Mouse (Mus musculus): ENCODE results near the gene Agtr1a. TPM values are rescaled to one million over a fixed set of nuclear protein-coding genes. Genes with fewer than 3 reads are reported as not detected.

Gene Agtr1a
- total and polyA plus RNA-seq, 2 experiments from 2014 or later = 0.94 to 1.8 TPM

DNA sequence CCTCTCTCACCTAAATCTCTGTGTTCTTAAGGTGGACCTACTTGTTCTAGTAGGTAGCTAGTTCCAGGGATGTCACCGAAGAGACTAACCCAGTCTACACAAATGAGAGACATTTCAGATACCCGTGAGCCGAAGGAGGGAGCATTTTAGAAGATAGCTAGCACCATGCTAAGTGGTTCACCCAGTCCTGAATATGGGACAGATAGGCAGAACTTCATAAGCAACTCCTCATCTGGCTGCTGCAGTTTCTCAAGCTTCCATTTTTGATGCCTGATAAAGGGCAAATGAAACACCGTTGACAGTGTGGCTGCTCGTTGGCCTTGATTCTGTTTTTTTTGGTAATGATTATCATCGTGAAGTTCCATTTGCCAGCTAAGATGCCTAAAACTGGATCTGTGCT lies 25.8 kb downstream of the Agtr1a start:
- 95% methylated on average over 6 of the region's 6 CpGs for WGBS
- Histone ChIP-seq H3K4me1 (ENCODE audit: insufficient read depth) (no peaks in the 10 kb centered on the region), H3K27me3 (ENCODE audit: insufficient read depth, low read length) (no peaks in the 10 kb centered on the region), H3K27ac (ENCODE audit: low read depth, low read length) (no peak overlapping the region), H3K9me3 (ENCODE audit: low read length) (no peaks in the 10 kb centered on the region), H3K36me3 (ENCODE audit: insufficient read depth) (no peaks in the 10 kb centered on the region), H3K4me3 (ENCODE audit: low read depth, low read length) (no peak overlapping the region), H3K9ac (no peak overlapping the region), H3K4me2 (ENCODE audit: low read depth) (no peak overlapping the region)
- DNase-seq = no peak
- TF ChIP-seq CTCF (IDR thresholded peaks at IDR 0.05; ENCODE audit: low read depth) = no peak
- ATAC-seq = no peak

DNA sequence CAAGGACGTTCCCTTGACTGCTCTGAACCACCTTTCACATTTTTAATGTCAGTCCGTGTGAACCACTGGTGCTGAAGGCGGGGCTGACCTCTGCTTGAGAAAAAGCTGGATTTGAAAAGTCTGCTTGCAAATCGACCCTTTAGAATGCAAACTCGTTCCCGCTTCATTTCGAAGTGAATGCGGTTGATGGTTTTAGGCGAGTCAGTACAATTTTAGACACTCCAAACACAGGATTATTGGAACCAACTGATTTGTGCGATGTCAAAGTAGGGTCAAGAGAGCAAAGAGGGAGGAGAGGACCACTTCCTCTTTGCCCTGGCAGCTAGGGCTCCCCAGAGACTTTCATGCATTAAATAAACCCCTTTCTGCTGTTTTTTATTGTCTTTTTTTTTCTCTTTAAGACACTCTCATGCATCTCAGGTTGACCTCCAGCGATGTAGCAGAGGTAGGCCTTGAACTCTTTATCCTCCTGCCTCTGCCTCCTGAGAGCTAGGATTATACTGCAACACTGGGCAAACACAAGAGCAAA lies 27.9 kb downstream of the Agtr1a start:
- no peak for TF ChIP-seq CTCF (IDR thresholded peaks at IDR 0.05; ENCODE audit: low read depth)
- WGBS = 83% methylated on average over 11 of the region's 11 CpGs
- Histone ChIP-seq H3K36me3 (ENCODE audit: insufficient read depth) (no peaks in the 10 kb centered on the region), H3K27ac (ENCODE audit: low read depth, low read length) (no peak overlapping the region), H3K9ac (no peak overlapping the region), H3K4me2 (ENCODE audit: low read depth) (no peak overlapping the region), H3K4me3 (ENCODE audit: low read depth, low read length) (no peak overlapping the region), H3K9me3 (ENCODE audit: low read length) (no peaks in the 10 kb centered on the region), H3K27me3 (ENCODE audit: insufficient read depth, low read length) (no peaks in the 10 kb centered on the region), H3K4me1 (ENCODE audit: insufficient read depth) (no peaks in the 10 kb centered on the region)
- DNase-seq = no peak
- no peak for ATAC-seq

DNA sequence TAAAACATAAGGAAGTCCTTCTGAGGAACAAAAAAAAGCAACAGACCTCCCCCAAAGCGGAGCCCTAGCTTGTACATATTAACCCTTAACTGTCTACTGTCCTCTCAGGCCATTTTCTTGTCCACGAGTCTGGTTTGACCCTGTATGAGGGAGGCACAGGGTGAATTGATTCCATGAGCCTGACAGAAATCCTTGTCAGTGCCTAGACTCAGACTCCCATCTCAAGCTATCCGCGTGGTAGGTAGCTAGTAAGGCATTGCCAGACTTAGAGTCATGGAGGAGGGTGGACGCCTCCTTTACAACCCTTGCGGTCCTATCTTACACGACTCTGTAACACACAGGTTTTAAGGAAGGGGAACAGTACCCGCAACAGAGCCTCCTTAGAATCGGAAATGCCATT lies 28.5 kb downstream of the Agtr1a start:
- Histone ChIP-seq H3K4me3 (ENCODE audit: low read depth, low read length) (no peak overlapping the region), H3K9ac (no peak overlapping the region), H3K27ac (ENCODE audit: low read depth, low read length) (no peak overlapping the region), H3K4me1 (ENCODE audit: insufficient read depth) (no peaks in the 10 kb centered on the region), H3K27me3 (ENCODE audit: insufficient read depth, low read length) (no peaks in the 10 kb centered on the region), H3K9me3 (ENCODE audit: low read length) (no peaks in the 10 kb centered on the region), H3K36me3 (ENCODE audit: insufficient read depth) (no peaks in the 10 kb centered on the region), H3K4me2 (ENCODE audit: low read depth) (no peak overlapping the region)
- ATAC-seq (no peak), DNase-seq (no peak)
- WGBS = 84% methylated on average over 9 of the region's 9 CpGs
- no peak for TF ChIP-seq CTCF (IDR thresholded peaks at IDR 0.05; ENCODE audit: low read depth)

DNA sequence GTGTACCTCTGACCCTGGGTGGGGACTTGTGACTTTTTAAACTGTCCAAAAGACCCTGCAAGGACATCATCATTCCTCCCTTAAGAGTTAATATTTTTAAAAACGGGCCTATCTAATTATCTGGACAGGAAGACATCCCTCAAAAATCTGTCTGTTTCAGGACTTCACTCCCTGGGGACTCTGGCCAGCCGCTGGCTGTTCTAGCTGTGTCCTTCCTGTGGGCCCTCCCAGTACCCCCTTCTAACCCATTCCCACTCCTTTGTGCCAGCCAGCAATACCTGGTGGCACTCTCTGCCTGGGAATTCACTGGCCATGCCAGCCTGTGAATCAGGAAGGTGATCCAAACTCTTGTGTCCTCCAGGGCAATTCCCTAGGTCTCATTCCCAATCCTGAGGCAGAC lies 29.1 kb downstream of the Agtr1a start:
- Histone ChIP-seq H3K27ac (ENCODE audit: low read depth, low read length) (no peak overlapping the region), H3K4me2 (ENCODE audit: low read depth) (no peak overlapping the region), H3K4me3 (ENCODE audit: low read depth, low read length) (no peak overlapping the region), H3K27me3 (ENCODE audit: insufficient read depth, low read length) (no peaks in the 10 kb centered on the region), H3K36me3 (ENCODE audit: insufficient read depth) (no peaks in the 10 kb centered on the region), H3K4me1 (ENCODE audit: insufficient read depth) (no peaks in the 10 kb centered on the region), H3K9ac (no peak overlapping the region), H3K9me3 (ENCODE audit: low read length) (no peaks in the 10 kb centered on the region)
- ATAC-seq (no peak), DNase-seq (no peak)
- TF ChIP-seq CTCF (IDR thresholded peaks at IDR 0.05; ENCODE audit: low read depth) = no peak
- WGBS = 92% methylated on average over 2 of the region's 2 CpGs

DNA sequence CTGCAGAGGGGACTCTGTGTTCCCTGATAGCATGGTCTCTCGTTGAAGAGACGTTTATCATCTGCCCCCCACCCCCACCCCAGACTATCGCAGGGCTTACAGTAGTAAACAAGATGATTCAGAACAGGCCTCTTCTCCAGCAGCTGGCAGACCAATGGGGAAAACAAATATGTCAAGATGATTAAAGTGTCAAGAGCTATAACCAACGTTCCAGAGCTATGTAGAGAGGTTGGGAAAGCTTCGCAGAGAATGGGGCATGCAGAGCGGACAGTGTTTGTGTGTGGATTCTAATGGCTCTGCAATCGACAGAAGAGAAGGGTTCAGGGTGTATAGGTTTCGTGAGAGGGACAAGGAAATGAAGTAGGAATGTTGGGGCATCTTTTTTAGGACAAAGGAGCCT lies 31.9 kb downstream of the Agtr1a start:
- TF ChIP-seq CTCF (IDR thresholded peaks at IDR 0.05; ENCODE audit: low read depth) = no peak
- no peak overlapping the region for H3K4me3 ChIP-seq (ENCODE audit: low read depth, low read length)
- ATAC-seq = no peak
- no peaks in the 10 kb centered on the region for H3K9me3 ChIP-seq (ENCODE audit: low read length)
- WGBS = 76% methylated on average over 8 of the region's 8 CpGs
- no peaks in the 10 kb centered on the region for H3K36me3 ChIP-seq (ENCODE audit: insufficient read depth)
- no peaks in the 10 kb centered on the region for H3K27me3 ChIP-seq (ENCODE audit: insufficient read depth, low read length)
- no peak overlapping the region for H3K4me2 ChIP-seq (ENCODE audit: low read depth)
- H3K9ac ChIP-seq = no peak overlapping the region
- DNase-seq = no peak
- H3K4me1 ChIP-seq (ENCODE audit: insufficient read depth) = no peaks in the 10 kb centered on the region
- no peak overlapping the region for H3K27ac ChIP-seq (ENCODE audit: low read depth, low read length)

DNA sequence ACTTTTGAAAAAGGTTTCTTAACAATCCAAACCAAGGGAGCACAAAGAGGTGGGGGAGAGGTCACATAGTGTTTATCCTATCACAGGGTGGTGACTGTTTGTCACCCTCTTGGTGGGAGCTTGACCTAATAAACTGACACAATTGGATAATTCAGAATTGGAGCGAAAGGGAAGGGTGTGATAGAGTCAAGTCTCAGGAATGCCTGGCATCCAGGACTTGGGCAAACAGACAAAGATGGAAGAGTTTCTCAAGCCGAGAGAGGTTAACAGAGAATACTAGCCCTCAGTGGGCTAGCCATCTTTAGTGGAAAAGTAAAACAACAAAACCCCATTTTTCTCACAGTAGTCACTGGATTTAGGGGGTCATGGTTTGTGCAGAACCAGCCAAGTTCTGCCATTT lies 32.5 kb downstream of the Agtr1a start:
- Histone ChIP-seq H3K9ac (no peak overlapping the region), H3K27ac (ENCODE audit: low read depth, low read length) (no peak overlapping the region), H3K9me3 (ENCODE audit: low read length) (no peaks in the 10 kb centered on the region), H3K4me1 (ENCODE audit: insufficient read depth) (no peaks in the 10 kb centered on the region), H3K4me3 (ENCODE audit: low read depth, low read length) (no peak overlapping the region), H3K36me3 (ENCODE audit: insufficient read depth) (no peaks in the 10 kb centered on the region), H3K4me2 (ENCODE audit: low read depth) (no peak overlapping the region), H3K27me3 (ENCODE audit: insufficient read depth, low read length) (no peaks in the 10 kb centered on the region)
- DNase-seq (no peak), ATAC-seq (no peak)
- WGBS = 60% methylated on average over 2 of the region's 2 CpGs
- no peak for TF ChIP-seq CTCF (IDR thresholded peaks at IDR 0.05; ENCODE audit: low read depth)

DNA sequence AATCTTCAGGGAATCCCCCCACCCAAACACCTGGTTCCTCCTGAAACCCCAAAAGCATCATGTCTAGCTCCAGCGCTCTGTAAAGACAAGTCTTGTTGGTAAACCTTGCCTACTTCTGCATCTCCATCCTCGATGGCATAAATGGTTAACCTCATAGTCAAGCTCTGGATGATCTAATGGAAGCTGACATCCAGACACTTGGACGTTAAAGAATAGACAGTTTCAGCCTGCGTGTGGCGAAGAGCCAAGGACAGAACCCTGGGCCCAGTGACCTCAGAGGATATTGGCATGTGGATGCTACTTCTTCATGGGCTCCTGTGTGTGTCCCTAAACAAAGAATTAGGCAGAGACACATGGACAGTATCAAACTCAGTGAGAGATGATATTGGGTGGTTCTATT lies 42.6 kb downstream of the Agtr1a start:
- no peaks in the 10 kb centered on the region for H3K27me3 ChIP-seq (ENCODE audit: insufficient read depth, low read length)
- no peak overlapping the region for H3K9ac ChIP-seq
- ATAC-seq (no peak), DNase-seq (no peak)
- TF ChIP-seq CTCF (IDR thresholded peaks at IDR 0.05; ENCODE audit: low read depth) = no peak
- no peak overlapping the region for H3K4me2 ChIP-seq (ENCODE audit: low read depth)
- no peak overlapping the region for H3K27ac ChIP-seq (ENCODE audit: low read depth, low read length)
- H3K9me3 ChIP-seq (ENCODE audit: low read length) = no peaks in the 10 kb centered on the region
- H3K4me3 ChIP-seq (ENCODE audit: low read depth, low read length) = no peak overlapping the region
- WGBS = 90% methylated on average over 5 of the region's 5 CpGs
- H3K36me3 ChIP-seq (ENCODE audit: insufficient read depth) = no peaks in the 10 kb centered on the region
- no peaks in the 10 kb centered on the region for H3K4me1 ChIP-seq (ENCODE audit: insufficient read depth)

DNA sequence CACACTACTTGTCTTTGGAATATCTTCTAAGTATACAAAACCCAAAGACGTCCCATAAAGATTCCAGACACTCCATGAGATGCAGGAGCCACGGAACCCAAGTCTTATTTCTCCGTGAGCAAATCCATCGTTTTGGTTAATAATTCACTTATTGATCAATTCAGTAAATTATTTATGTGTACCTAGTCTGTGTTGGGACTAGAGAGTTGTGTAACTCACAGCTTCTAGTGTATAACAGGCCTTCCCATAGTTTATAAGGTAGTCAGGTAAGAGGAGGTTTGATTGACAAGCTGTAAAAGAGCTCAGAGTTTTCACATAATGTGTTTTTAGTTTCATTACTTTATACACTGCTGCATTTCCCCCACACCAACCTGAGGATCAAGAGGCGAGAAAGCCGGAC lies 48.9 kb downstream of the Agtr1a start:
- Histone ChIP-seq H3K27ac (ENCODE audit: low read depth, low read length) (no peak overlapping the region), H3K4me2 (ENCODE audit: low read depth) (no peak overlapping the region), H3K4me3 (ENCODE audit: low read depth, low read length) (no peak overlapping the region), H3K4me1 (ENCODE audit: insufficient read depth) (no peaks in the 10 kb centered on the region), H3K27me3 (ENCODE audit: insufficient read depth, low read length) (no peaks in the 10 kb centered on the region), H3K9ac (no peak overlapping the region), H3K36me3 (ENCODE audit: insufficient read depth) (no peaks in the 10 kb centered on the region), H3K9me3 (ENCODE audit: low read length) (no peaks in the 10 kb centered on the region)
- DNase-seq (no peak), ATAC-seq (no peak)
- no peak for TF ChIP-seq CTCF (IDR thresholded peaks at IDR 0.05; ENCODE audit: low read depth)
- 94% methylated on average over 6 of the region's 6 CpGs for WGBS
